Mouse (Mus musculus) bone marrow, adult 2 months (tissue): ENCODE measurements around the gene Bcl2l12. TPM values are rescaled to one million over a fixed set of nuclear protein-coding genes. Genes with fewer than 3 reads are reported as not detected.

Source experiments
- H3K27ac ChIP-seq: fragments of 200-500 bp; 2 replicates; pipeline ENCODE4 v1.5.1; 2012; ENCODE audit warnings: low read depth, mild to moderate bottlenecking, control low read depth, inconsistent platforms, low read length; ENCODE audit not compliant: control insufficient read depth, poor library complexity, insufficient read depth
- H3K4me1 ChIP-seq: fragments of 200-500 bp; 2 replicates; pipeline ENCODE4 v1.6.1; 2011; ENCODE audit warnings: low read length; ENCODE audit not compliant: control insufficient read depth, insufficient read depth
- H3K4me3 ChIP-seq: fragments of 200-500 bp; replicated peaks from 2 replicates; pipeline ENCODE3; 2011; ENCODE audit warnings: mild to moderate bottlenecking, low read depth, low read length, control low read depth; ENCODE audit not compliant: control insufficient read depth
- CTCF ChIP-seq: fragments of 200-500 bp; IDR thresholded peaks from 2 replicates; pipeline ENCODE4 v1.5.1; 2011; ENCODE audit warnings: low read length, control low read depth; ENCODE audit not compliant: control insufficient read depth, insufficient read depth
- POLR2A ChIP-seq: fragments of 200-500 bp; IDR thresholded peaks from 2 replicates; pipeline ENCODE4 v1.6.1; 2011; ENCODE audit warnings: low read depth, mild to moderate bottlenecking, control low read depth, low read length, borderline replicate concordance; ENCODE audit not compliant: control insufficient read depth
- WGBS: fragments of 180-500 bp; shearing (Covaris S2); methylation state at CpG from one replicate; pipeline ENCODE4 v1.1.7; 2018; 5-methylcytosine and 5-hydroxymethylcytosine counted together
- polyA plus RNA-seq: library from polyadenylated mRNA; stranded (reverse); fragments of >200 nt; gene quantifications from 2 replicates; pipeline ENCODE4 v1.2.4, GENCODE M21; 2011; ENCODE audit warnings: low replicate concordance; ENCODE audit not compliant: missing spikeins, insufficient read depth, insufficient read length

The Bcl2l12 gene
- polyA plus RNA-seq, 1 experiment: 40.8 TPM

GRCm38 (mm10) chr7:44942904-44943303 is 55.6 kb downstream of the Bcl2l12 start, which contains the start of gene Tsks:
Gene Tsks, plus strand, starts transcription at chr7:44943204.
- no peak within 1 kb of the TSS for H3K4me3 ChIP-seq
- no peaks in the 10 kb centered on the region for H3K4me1 ChIP-seq
- WGBS: 83% methylated on average over 7 of the region's 7 CpGs
- H3K27ac ChIP-seq: no peak within 1 kb of the TSS
- no peak for TF ChIP-seq POLR2A
- no peak for TF ChIP-seq CTCF

Other genes with a start within 250 kb of the Bcl2l12 start
- 0.99 and 2.3 TPM in 2 replicates for gene Zfp473, start 247.7 kb downstream of the Bcl2l12 start, polyA plus RNA-seq
- gene Nup62, start 182.6 kb downstream of the Bcl2l12 start, polyA plus RNA-seq: 24.0 and 44.7 TPM in 2 replicates
- 4.2 and 24.8 TPM in 2 replicates for gene Il4i1, start 182.3 kb downstream of the Bcl2l12 start, polyA plus RNA-seq
- gene Atf5, start 182.1 kb downstream of the Bcl2l12 start, polyA plus RNA-seq: 24.5 and 32.7 TPM in 2 replicates
- gene Akt1s1, start 149.7 kb downstream of the Bcl2l12 start, polyA plus RNA-seq: 28.2 and 48.0 TPM in 2 replicates
- gene Tbc1d17, start 149.6 kb downstream of the Bcl2l12 start, polyA plus RNA-seq: 24.5 and 49.2 TPM in 2 replicates
- gene Pnkp, start 141.6 kb downstream of the Bcl2l12 start, polyA plus RNA-seq: 97.5 and 261 TPM in 2 replicates
- gene Ptov1, start 128.9 kb downstream of the Bcl2l12 start, polyA plus RNA-seq: 51.3 and 96.4 TPM in 2 replicates
- gene Med25, start 106.0 kb downstream of the Bcl2l12 start, polyA plus RNA-seq: 14.6 and 25.4 TPM in 2 replicates
- gene Fuz, start 102.6 kb downstream of the Bcl2l12 start, polyA plus RNA-seq: 7.0 and 21.8 TPM in 2 replicates
- gene Ap2a1, start 69.2 kb downstream of the Bcl2l12 start, polyA plus RNA-seq: 43.5 and 60.3 TPM in 2 replicates
- not detected in 2 replicates for gene Tsks, start 55.5 kb downstream of the Bcl2l12 start, polyA plus RNA-seq
- gene Cpt1c, start 23.9 kb downstream of the Bcl2l12 start, polyA plus RNA-seq: 6.5 TPM in 2 replicates
- gene Prmt1, start 12.1 kb downstream of the Bcl2l12 start, polyA plus RNA-seq: 192 and 337 TPM in 2 replicates
- gene Irf3, start 1.1 kb downstream of the Bcl2l12 start, polyA plus RNA-seq: 71.4 and 165 TPM in 2 replicates
- 45.6 and 72.1 TPM in 2 replicates for gene Scaf1, start 17.7 kb upstream of the Bcl2l12 start, polyA plus RNA-seq
- 11.0 and 14.9 TPM in 2 replicates for gene Rras, start 19.2 kb upstream of the Bcl2l12 start, polyA plus RNA-seq
- 8.6 and 14.3 TPM in 2 replicates for gene Prr12, start 54.2 kb upstream of the Bcl2l12 start, polyA plus RNA-seq
- gene Nosip, start 63.7 kb upstream of the Bcl2l12 start, polyA plus RNA-seq: 31.8 and 44.8 TPM in 2 replicates
- gene Prrg2, start 64.0 kb upstream of the Bcl2l12 start, polyA plus RNA-seq: 13.8 and 18.2 TPM in 2 replicates
- 10.6 and 16.0 TPM in 2 replicates for gene Rcn3, start 93.5 kb upstream of the Bcl2l12 start, polyA plus RNA-seq
- 13.9 and 19.1 TPM in 2 replicates for gene Fcgrt, start 105.1 kb upstream of the Bcl2l12 start, polyA plus RNA-seq
- gene Rps11, start 125.7 kb upstream of the Bcl2l12 start, polyA plus RNA-seq: 982 and 1,240 TPM in 2 replicates
- gene Rpl13a, start 130.0 kb upstream of the Bcl2l12 start, polyA plus RNA-seq: 2,527 and 4,441 TPM in 2 replicates
- not detected in 2 replicates for gene Gm45713, start 137.5 kb upstream of the Bcl2l12 start, polyA plus RNA-seq
- gene Flt3l, start 137.7 kb upstream of the Bcl2l12 start, polyA plus RNA-seq: 32.5 and 85.0 TPM in 2 replicates
- 39.2 and 92.4 TPM in 2 replicates for gene Pih1d1, start 155.6 kb upstream of the Bcl2l12 start, polyA plus RNA-seq
- gene Aldh16a1, start 155.9 kb upstream of the Bcl2l12 start, polyA plus RNA-seq: 49.6 and 113 TPM in 2 replicates
- gene Slc17a7, start 165.2 kb upstream of the Bcl2l12 start, polyA plus RNA-seq: 1.3 TPM in 1 of 2 replicates, not detected in the other
- gene Gfy, start 180.9 kb upstream of the Bcl2l12 start, polyA plus RNA-seq: 1.2 TPM in 1 of 2 replicates, not detected in the other
- gene Pth2, start 182.3 kb upstream of the Bcl2l12 start, polyA plus RNA-seq: not detected in 2 replicates
- gene Ccdc155, start 206.2 kb upstream of the Bcl2l12 start, polyA plus RNA-seq: not detected in 2 replicates
- 1.5 TPM in 1 of 2 replicates, not detected in the other for gene Dkkl1, start 213.4 kb upstream of the Bcl2l12 start, polyA plus RNA-seq
- gene Tead2, start 217.0 kb upstream of the Bcl2l12 start, polyA plus RNA-seq: 5.0 and 10.9 TPM in 2 replicates
- 214 and 405 TPM in 2 replicates for gene Cd37, start 240.4 kb upstream of the Bcl2l12 start, polyA plus RNA-seq
- gene Slc6a16, start 242.4 kb upstream of the Bcl2l12 start, polyA plus RNA-seq: not detected in 2 replicates